Mouse (Mus musculus): Measurements from ENCODE around the gene Anp32a. TPM values are rescaled to one million over a fixed set of nuclear protein-coding genes. Genes with fewer than 3 reads are reported as not detected.

The Anp32a gene
- polyA plus RNA-seq, 1 experiment from 2014 or later, result 101 TPM

- H3K4me1 ChIP-seq (ENCODE audit: insufficient read depth, low read depth, low read length), result peaks cover 20% of the 10 kb centered on the region; the same call in 1 of the 2 replicates
- 16% methylated on average over 11 of the region's 11 CpGs for WGBS
- H3K4me2 ChIP-seq (replicated peaks; ENCODE audit: low read depth, low read length), result peak overlapping the region; percentile 80
- H3K27me3 ChIP-seq (replicated peaks; ENCODE audit: insufficient read depth, low read length), result no peaks in the 10 kb centered on the region
- no peaks in the 10 kb centered on the region for H3K36me3 ChIP-seq (ENCODE audit: insufficient read depth, low read length)
- H3K4me3 ChIP-seq (ENCODE audit: low read depth, low read length), result peak overlapping the region; percentile 90
- TF ChIP-seq CTCF (IDR thresholded peaks at IDR 0.05), result no peak
- TF ChIP-seq EP300 (IDR thresholded peaks at IDR 0.05), result no peak
- no peak for ATAC-seq
- DNase-seq (ENCODE audit: low spot score), result no peak
- no peaks in the 10 kb centered on the region for H3K9me3 ChIP-seq (ENCODE audit: low read length)
- peak overlapping the region; percentile 98 for H3K9ac ChIP-seq (replicated peaks; ENCODE audit: low read depth)
- peak overlapping the region; percentile 100 for H3K27ac ChIP-seq (ENCODE audit: low read length)
Measured at GRCm38 (mm10) chr9:62345081-62345481, 4.0 kb downstream of the Anp32a start.

- DNase-seq (ENCODE audit: low spot score) (no peak), ATAC-seq (no peak)
- Histone ChIP-seq H3K27ac (ENCODE audit: low read length) (peak overlapping the region; percentile 100), H3K36me3 (ENCODE audit: insufficient read depth, low read length) (no peaks in the 10 kb centered on the region), H3K9me3 (ENCODE audit: low read length) (no peaks in the 10 kb centered on the region), H3K27me3 (replicated peaks; ENCODE audit: insufficient read depth, low read length) (no peaks in the 10 kb centered on the region), H3K4me3 (ENCODE audit: low read depth, low read length) (no peak overlapping the region; the same call in 1 of the 2 replicates), H3K4me2 (replicated peaks; ENCODE audit: low read depth, low read length) (peak overlapping the region; percentile 80), H3K9ac (replicated peaks; ENCODE audit: low read depth) (no peak overlapping the region), H3K4me1 (ENCODE audit: insufficient read depth, low read depth, low read length) (peaks cover 20% of the 10 kb centered on the region; the same call in 1 of the 2 replicates)
- WGBS, result 47% methylated on average over 9 of the region's 9 CpGs
- TF ChIP-seq EP300 (IDR thresholded peaks at IDR 0.05), result no peak
- TF ChIP-seq CTCF (IDR thresholded peaks at IDR 0.05), result no peak
Measured at GRCm38 (mm10) chr9:62345633-62346387, 4.7 kb downstream of the Anp32a start.

GRCm38 (mm10) chr9:62346388-62346679, 5.2 kb downstream of the Anp32a start:
- Histone ChIP-seq H3K4me1 (ENCODE audit: insufficient read depth, low read depth, low read length) (peaks cover 21% of the 10 kb centered on the region; the same call in 1 of the 2 replicates), H3K27me3 (replicated peaks; ENCODE audit: insufficient read depth, low read length) (no peaks in the 10 kb centered on the region), H3K36me3 (ENCODE audit: insufficient read depth, low read length) (no peaks in the 10 kb centered on the region), H3K4me3 (ENCODE audit: low read depth, low read length) (no peak overlapping the region), H3K4me2 (replicated peaks; ENCODE audit: low read depth, low read length) (peak overlapping the region; percentile 80; the same call in 1 of the 2 replicates), H3K9ac (replicated peaks; ENCODE audit: low read depth) (no peak overlapping the region), H3K27ac (ENCODE audit: low read length) (0 out of 2 replicates have a peak overlapping the region, but pooled peaks have one; percentile 100), H3K9me3 (ENCODE audit: low read length) (no peaks in the 10 kb centered on the region)
- no peak for ATAC-seq
- TF ChIP-seq CTCF (IDR thresholded peaks at IDR 0.05) (no peak), EP300 (IDR thresholded peaks at IDR 0.05) (no peak)
- DNase-seq (ENCODE audit: low spot score), result no peak
- 69% methylated on average over 6 of the region's 6 CpGs for WGBS

- H3K9ac ChIP-seq (replicated peaks; ENCODE audit: low read depth), result no peak overlapping the region
- no peak for ATAC-seq
- H3K27ac ChIP-seq (ENCODE audit: low read length), result peak overlapping the region; percentile 32; the same call in 1 of the 2 replicates
- no peaks in the 10 kb centered on the region for H3K36me3 ChIP-seq (ENCODE audit: insufficient read depth, low read length)
- H3K4me3 ChIP-seq (ENCODE audit: low read depth, low read length), result no peak overlapping the region
- H3K9me3 ChIP-seq (ENCODE audit: low read length), result no peaks in the 10 kb centered on the region
- 66% methylated on average over 5 of the region's 5 CpGs for WGBS
- H3K4me2 ChIP-seq (replicated peaks; ENCODE audit: low read depth, low read length), result no peak overlapping the region
- no peak for TF ChIP-seq CTCF (IDR thresholded peaks at IDR 0.05)
- TF ChIP-seq EP300 (IDR thresholded peaks at IDR 0.05), result no peak
- H3K4me1 ChIP-seq (ENCODE audit: insufficient read depth, low read depth, low read length), result peaks cover 25% of the 10 kb centered on the region; the same call in 1 of the 2 replicates
- no peaks in the 10 kb centered on the region for H3K27me3 ChIP-seq (replicated peaks; ENCODE audit: insufficient read depth, low read length)
- no peak for DNase-seq (ENCODE audit: low spot score)
Measured at GRCm38 (mm10) chr9:62347201-62347600, 6.1 kb downstream of the Anp32a start.

- H3K9me3 ChIP-seq (ENCODE audit: low read length), result no peaks in the 10 kb centered on the region
- H3K9ac ChIP-seq (replicated peaks; ENCODE audit: low read depth), result no peak overlapping the region
- H3K4me3 ChIP-seq (ENCODE audit: low read depth, low read length), result no peak overlapping the region
- H3K4me2 ChIP-seq (replicated peaks; ENCODE audit: low read depth, low read length), result no peak overlapping the region
- peaks cover 25% of the 10 kb centered on the region; the same call in 1 of the 2 replicates for H3K4me1 ChIP-seq (ENCODE audit: insufficient read depth, low read depth, low read length)
- ATAC-seq, result no peak
- no peaks in the 10 kb centered on the region for H3K27me3 ChIP-seq (replicated peaks; ENCODE audit: insufficient read depth, low read length)
- H3K36me3 ChIP-seq (ENCODE audit: insufficient read depth, low read length), result no peaks in the 10 kb centered on the region
- H3K27ac ChIP-seq (ENCODE audit: low read length), result peak overlapping the region; percentile 38; the same call in 1 of the 2 replicates
- TF ChIP-seq CTCF (IDR thresholded peaks at IDR 0.05), result no peak
- TF ChIP-seq EP300 (IDR thresholded peaks at IDR 0.05), result no peak
- no peak for DNase-seq (ENCODE audit: low spot score)
- WGBS, result 73% methylated on average over 10 of the region's 10 CpGs
Measured at GRCm38 (mm10) chr9:62348050-62348449, 7.0 kb downstream of the Anp32a start.

GRCm38 (mm10) chr9:62348467-62348985, 7.4 kb downstream of the Anp32a start:
- no peaks in the 10 kb centered on the region for H3K27me3 ChIP-seq (replicated peaks; ENCODE audit: insufficient read depth, low read length)
- no peak overlapping the region for H3K4me3 ChIP-seq (ENCODE audit: low read depth, low read length)
- H3K36me3 ChIP-seq (ENCODE audit: insufficient read depth, low read length), result no peaks in the 10 kb centered on the region
- H3K9me3 ChIP-seq (ENCODE audit: low read length), result no peaks in the 10 kb centered on the region
- peaks cover 25% of the 10 kb centered on the region; the same call in 1 of the 2 replicates for H3K4me1 ChIP-seq (ENCODE audit: insufficient read depth, low read depth, low read length)
- ATAC-seq, result no peak
- no peak for DNase-seq (ENCODE audit: low spot score)
- 40% methylated on average over 6 of the region's 6 CpGs for WGBS
- H3K4me2 ChIP-seq (replicated peaks; ENCODE audit: low read depth, low read length), result no peak overlapping the region
- peak overlapping the region; percentile 38; the same call in 1 of the 2 replicates for H3K27ac ChIP-seq (ENCODE audit: low read length)
- H3K9ac ChIP-seq (replicated peaks; ENCODE audit: low read depth), result no peak overlapping the region
- no peak for TF ChIP-seq CTCF (IDR thresholded peaks at IDR 0.05)
- TF ChIP-seq EP300 (IDR thresholded peaks at IDR 0.05), result no peak

All from lung, postnatal 0 days (tissue).